Mouse (Mus musculus): Measurements from ENCODE around the gene Lgsn.

- TF ChIP-seq POLR2A (IDR thresholded peaks at IDR 0.05; ENCODE audit: insufficient read depth, low read depth, low read length), result no peak
- TF ChIP-seq CTCF (IDR thresholded peaks at IDR 0.05; ENCODE audit: insufficient read depth, low read depth, low read length), result no peak
Observed at GRCm38 (mm10) chr1:31175401-31175800, 800 bp upstream of the Lgsn start.

Measured in olfactory bulb, adult 2 months (tissue).